ENCODE assay signal across 8 mouse cellular contexts in genomic region chr19:6057313-6058096, GRCm38 (mm10). TPM values are rescaled to one million over a fixed set of nuclear protein-coding genes. Genes with fewer than 3 reads are reported as not detected.
DNase-seq lines count a peak whose midpoint lies in the region; ATAC-seq lines count a peak whose summit lies in the region.

Gene Mrpl49 (minus strand): TSS chr19:6057785.
Gene Fau (plus strand): TSS chr19:6057844.

- H3K4me3 ChIP-seq in heart, embryonic 13.5 days: peak within 1 kb of the TSS; percentile 69
- peak within 1 kb of the TSS; percentile 95 for H3K4me3 ChIP-seq in liver, embryonic 12.5 days
- H3K4me3 ChIP-seq in stomach, embryonic 15.5 days (replicated peaks): peak within 1 kb of the TSS; percentile 86

- H3K9me3 ChIP-seq in heart, embryonic 13.5 days: no peaks in the 10 kb centered on the region
- H3K9me3 ChIP-seq in liver, embryonic 12.5 days (replicated peaks): no peaks in the 10 kb centered on the region
- H3K9me3 ChIP-seq in stomach, embryonic 15.5 days: no peaks in the 10 kb centered on the region

- peaks cover 52% of the 10 kb centered on the region for H3K36me3 ChIP-seq in heart, embryonic 13.5 days
- H3K36me3 ChIP-seq in liver, embryonic 12.5 days: peaks cover 64% of the 10 kb centered on the region
- H3K36me3 ChIP-seq in stomach, embryonic 15.5 days: peaks cover 33% of the 10 kb centered on the region

- H3K4me2 ChIP-seq in heart, embryonic 13.5 days: peak within 1 kb of the TSS; percentile 87
- peak within 1 kb of the TSS; percentile 86 for H3K4me2 ChIP-seq in liver, embryonic 12.5 days
- H3K4me2 ChIP-seq in stomach, embryonic 15.5 days: peak within 1 kb of the TSS; percentile 70

- under 1% methylated on average over 55 of the region's 63 CpGs for WGBS in heart, embryonic 13.5 days
- under 1% methylated on average over 63 of the region's 63 CpGs for WGBS in liver, embryonic 12.5 days (ENCODE audit: insufficient replicate concordance)
- WGBS in stomach, embryonic 15.5 days: under 1% methylated on average over 63 of the region's 63 CpGs

- peaks cover 40% of the 10 kb centered on the region for H3K4me1 ChIP-seq in heart, embryonic 13.5 days
- H3K4me1 ChIP-seq in liver, embryonic 12.5 days: peaks cover 61% of the 10 kb centered on the region
- peaks cover 25% of the 10 kb centered on the region for H3K4me1 ChIP-seq in stomach, embryonic 15.5 days

- DNase-seq in CD4-positive helper T cell, adult 2 months (ENCODE audit: low read depth, low spot score): peak; percentile 99
- peak; percentile 95 for DNase-seq in brain, embryonic 18.5 days (ENCODE audit: low read depth, low spot score)
- peak; percentile 100 for DNase-seq in kidney, postnatal 10 days
- peak; percentile 98 to 99 for DNase-seq in natural killer cell, adult 2 months (ENCODE audit: low spot score in 2 of 2)

- no peaks in the 10 kb centered on the region for H3K27me3 ChIP-seq in heart, embryonic 13.5 days (replicated peaks)
- no peaks in the 10 kb centered on the region for H3K27me3 ChIP-seq in liver, embryonic 12.5 days (replicated peaks)
- no peaks in the 10 kb centered on the region for H3K27me3 ChIP-seq in stomach, embryonic 15.5 days (replicated peaks)

- ATAC-seq in erythroid progenitor cell, adult 5-6 weeks (replicated peaks; ENCODE audit: low FRiP score, poor library complexity, severe bottlenecking): peak; percentile 81
- peak; percentile 91 for ATAC-seq in heart, embryonic 13.5 days (ENCODE audit: extremely low read depth, insufficient number of reproducible peaks, low FRiP score, low TSS enrichment)
- peak; percentile 82 for ATAC-seq in liver, embryonic 12.5 days
- peak; percentile 87 for ATAC-seq in stomach, embryonic 15.5 days (ENCODE audit: insufficient read depth, low FRiP score, low read depth)

- peak within 1 kb of the TSS; percentile 96 for H3K9ac ChIP-seq in heart, embryonic 13.5 days
- peak within 1 kb of the TSS; percentile 94 for H3K9ac ChIP-seq in liver, embryonic 12.5 days
- H3K9ac ChIP-seq in stomach, embryonic 15.5 days: peak within 1 kb of the TSS; percentile 73

- H3K27ac ChIP-seq in heart, embryonic 13.5 days (replicated peaks): peak within 1 kb of the TSS; percentile 75
- H3K27ac ChIP-seq in liver, embryonic 12.5 days: peak within 1 kb of the TSS; percentile 86
- peak within 1 kb of the TSS; percentile 80 for H3K27ac ChIP-seq in stomach, embryonic 15.5 days

RNA-seq across cellular contexts. Expression of gene Mrpl49, which starts in this region (rescaled TPM):
- total RNA-seq in erythroid progenitor cell, adult 5-6 weeks (2015; ENCODE audit: low replicate concordance): 27.2 and 31.4 TPM in 2 replicates
- 13.0 and 40.8 TPM in 2 replicates for total RNA-seq in erythroid progenitor cell, adult 5-6 weeks (2017; ENCODE audit: low replicate concordance)
- 59.8 and 66.3 TPM in 2 replicates for polyA plus RNA-seq in heart, embryonic 13.5 days (2015; fragmentation: Nextera tagmentation; extraction: Ambion mirVana)
- polyA plus RNA-seq in liver, embryonic 12.5 days (2016; fragmentation: Nextera tagmentation; extraction: Ambion mirVana): 58.0 and 62.7 TPM in 2 replicates
- 68.0 and 70.4 TPM in 2 replicates for polyA plus RNA-seq in stomach, embryonic 15.5 days (2015; fragmentation: Nextera tagmentation; extraction: Ambion mirVana)

RNA-seq across cellular contexts. Expression of gene Fau, which starts in this region (rescaled TPM):
- total RNA-seq in erythroid progenitor cell, adult 5-6 weeks (2015; ENCODE audit: low replicate concordance): 666 and 864 TPM in 2 replicates
- 450 and 703 TPM in 2 replicates for total RNA-seq in erythroid progenitor cell, adult 5-6 weeks (2017; ENCODE audit: low replicate concordance)
- polyA plus RNA-seq in heart, embryonic 13.5 days (2015; fragmentation: Nextera tagmentation; extraction: Ambion mirVana): 467 and 540 TPM in 2 replicates
- 699 and 700 TPM in 2 replicates for polyA plus RNA-seq in liver, embryonic 12.5 days (2016; fragmentation: Nextera tagmentation; extraction: Ambion mirVana)
- 625 and 772 TPM in 2 replicates for polyA plus RNA-seq in stomach, embryonic 15.5 days (2015; fragmentation: Nextera tagmentation; extraction: Ambion mirVana)

Comparison
In these comparisons a context has a peak if more than half of its experiments do, and no peak if none do; other contexts are left out.
1. Peak in every context shown above with its lines: DNase-seq, ATAC-seq, H3K4me3 ChIP-seq and H3K27ac ChIP-seq.